Mouse (Mus musculus) heart, embryonic 13.5 days (tissue): ENCODE data around the gene Atox1. TPM values are rescaled to one million over a fixed set of nuclear protein-coding genes. Genes with fewer than 3 reads are reported as not detected.
A peak's percentile ranks its signal among the peaks of the same experiment; 100 is the strongest.

Experiments used
- ATAC-seq: fragments of 200-750 bp; cut with Nextera tagmentation; 2 replicates; pipeline ENCODE4 v1.8.0; 2017; ENCODE audit warnings: moderate TSS enrichment; ENCODE audit not compliant: insufficient number of reproducible peaks, low FRiP score, low TSS enrichment; ENCODE audit errors: extremely low read depth
- H3K27ac ChIP-seq: fragments of 300-500 bp; sonication (generic); replicated peaks from 2 replicates; pipeline ENCODE4 v1.5.1; 2015; ENCODE audit warnings: moderate library complexity, mild to moderate bottlenecking, inconsistent platforms
- H3K27me3 ChIP-seq: fragments of 300-500 bp; sonication (generic); replicated peaks from 2 replicates; pipeline ENCODE4 v1.6.1; 2015; ENCODE audit warnings: mild to moderate bottlenecking, inconsistent platforms
- H3K36me3 ChIP-seq: fragments of 300-500 bp; sonication (generic); 2 replicates; pipeline ENCODE4 v1.6.1; 2015; ENCODE audit warnings: mild to moderate bottlenecking, inconsistent platforms
- H3K4me1 ChIP-seq: fragments of 300-500 bp; sonication (generic); 2 replicates; pipeline ENCODE4 v1.6.1; 2015; ENCODE audit warnings: inconsistent platforms
- H3K4me2 ChIP-seq: fragments of 300-500 bp; sonication (generic); 2 replicates; pipeline ENCODE4 v1.6.1; 2015; ENCODE audit warnings: inconsistent platforms, mild to moderate bottlenecking, moderate library complexity
- H3K4me3 ChIP-seq: fragments of 300-500 bp; sonication (generic); 2 replicates; pipeline ENCODE4 v1.5.1; 2015; ENCODE audit warnings: moderate library complexity, mild to moderate bottlenecking, inconsistent platforms
- H3K9ac ChIP-seq: fragments of 300-500 bp; sonication (generic); 2 replicates; pipeline ENCODE4 v1.6.1; 2015; ENCODE audit warnings: inconsistent platforms, mild to moderate bottlenecking, moderate library complexity
- H3K9me3 ChIP-seq: fragments of 300-500 bp; sonication (generic); 2 replicates; pipeline ENCODE4 v1.6.1; 2016; ENCODE audit warnings: inconsistent platforms
- WGBS: fragments of 180-500 bp; shearing (Covaris S2); methylation state at CpG from one replicate; pipeline ENCODE4 v1.1.7; 2015; ENCODE audit warnings: mixed read lengths; 5-methylcytosine and 5-hydroxymethylcytosine counted together
- polyA plus RNA-seq: library from polyadenylated mRNA; unstranded; fragments of >200 nt; fragmentation: Nextera tagmentation; extraction: Ambion mirVana; gene quantifications from 2 replicates; pipeline ENCODE4 v1.2.1, GENCODE M21; 2015

Atox1 gene
- polyA plus RNA-seq, 1 experiment from 2014 or later: 283 TPM

- Histone ChIP-seq H3K36me3 (peaks cover 72% of the 10 kb centered on the region), H3K4me1 (peaks cover 12% of the 10 kb centered on the region)
- 65% methylated on average over 4 of the region's 4 CpGs for WGBS
Observed at GRCm38 (mm10) chr11:55450311-55450710, 10.7 kb downstream of the Atox1 start.

GRCm38 (mm10) chr11:55449531-55449930 is 11.5 kb downstream of the Atox1 start:
- Histone ChIP-seq H3K4me1 (peaks cover 14% of the 10 kb centered on the region), H3K36me3 (peaks cover 68% of the 10 kb centered on the region), H3K9me3 (no peaks in the 10 kb centered on the region), H3K9ac (peak overlapping the region; percentile 4; the same call in 1 of the 2 replicates), H3K27ac (peak overlapping the region; percentile 64), H3K27me3 (no peaks in the 10 kb centered on the region), H3K4me3 (no peak overlapping the region), H3K4me2 (no peak overlapping the region)
- ATAC-seq: no peak
- WGBS: 58% methylated on average over 7 of the region's 7 CpGs

More at GRCm38 (mm10) chr11:55450311-55450710, 10.7 kb downstream of the Atox1 start:
- Histone ChIP-seq H3K9ac (no peak overlapping the region), H3K27me3 (no peaks in the 10 kb centered on the region), H3K4me2 (no peak overlapping the region), H3K27ac (no peak overlapping the region; the same call in 1 of the 2 replicates), H3K4me3 (no peak overlapping the region), H3K9me3 (no peaks in the 10 kb centered on the region)
- no peak for ATAC-seq

- H3K27ac ChIP-seq: peak overlapping the region; percentile 54; the same call in 1 of the 2 replicates
Observed at GRCm38 (mm10) chr11:55446579-55446978, 14.5 kb downstream of the Atox1 start.

GRCm38 (mm10) chr11:55444772-55445171 is 16.3 kb downstream of the Atox1 start:
- no peaks in the 10 kb centered on the region for H3K9me3 ChIP-seq
- peaks cover 27% of the 10 kb centered on the region for H3K36me3 ChIP-seq
- H3K27ac ChIP-seq: no peak overlapping the region
- H3K4me1 ChIP-seq: peaks cover 22% of the 10 kb centered on the region
- no peak overlapping the region for H3K4me3 ChIP-seq
- no peak overlapping the region for H3K4me2 ChIP-seq
- no peaks in the 10 kb centered on the region for H3K27me3 ChIP-seq
- ATAC-seq: no peak
- WGBS: 0% methylated on average over 1 of the region's 1 CpGs
- no peak overlapping the region for H3K9ac ChIP-seq

More at GRCm38 (mm10) chr11:55446579-55446978, 14.5 kb downstream of the Atox1 start:
- H3K36me3 ChIP-seq: peaks cover 45% of the 10 kb centered on the region
- H3K4me3 ChIP-seq: no peak overlapping the region
- peak; percentile 49; the same call in 1 of the 2 replicates for ATAC-seq
- H3K9me3 ChIP-seq: no peaks in the 10 kb centered on the region
- H3K27me3 ChIP-seq: no peaks in the 10 kb centered on the region
- peaks cover 22% of the 10 kb centered on the region for H3K4me1 ChIP-seq
- no peak overlapping the region for H3K9ac ChIP-seq
- H3K4me2 ChIP-seq: no peak overlapping the region
- 21% methylated on average over 4 of the region's 4 CpGs for WGBS

- Histone ChIP-seq H3K9me3 (no peaks in the 10 kb centered on the region), H3K27ac (no peak overlapping the region), H3K4me3 (no peak overlapping the region), H3K36me3 (no peaks in the 10 kb centered on the region), H3K4me2 (no peak overlapping the region), H3K4me1 (peaks cover 20% of the 10 kb centered on the region), H3K27me3 (no peaks in the 10 kb centered on the region), H3K9ac (no peak overlapping the region)
- WGBS: 47% methylated on average over 5 of the region's 5 CpGs
- ATAC-seq: no peak
Observed at GRCm38 (mm10) chr11:55439718-55440117, 21.3 kb downstream of the Atox1 start.

- Histone ChIP-seq H3K4me2 (no peak overlapping the region), H3K36me3 (no peaks in the 10 kb centered on the region), H3K4me3 (no peak overlapping the region), H3K9ac (0 out of 2 replicates have a peak overlapping the region, but pooled peaks have one; percentile 24), H3K27ac (0 out of 2 replicates have a peak overlapping the region, but pooled peaks have one; percentile 12), H3K4me1 (peaks cover 26% of the 10 kb centered on the region), H3K27me3 (no peaks in the 10 kb centered on the region), H3K9me3 (no peaks in the 10 kb centered on the region)
- no peak for ATAC-seq
- WGBS: 31% methylated on average over 4 of the region's 4 CpGs
Observed at GRCm38 (mm10) chr11:55438031-55438430, 23.0 kb downstream of the Atox1 start.

GRCm38 (mm10) chr11:55436089-55436488 is 24.9 kb downstream of the Atox1 start:
- H3K4me3 ChIP-seq: no peak overlapping the region
- peaks cover 27% of the 10 kb centered on the region for H3K4me1 ChIP-seq
- H3K9ac ChIP-seq: no peak overlapping the region
- H3K4me2 ChIP-seq: no peak overlapping the region
- WGBS: 75% methylated on average over 6 of the region's 6 CpGs
- no peaks in the 10 kb centered on the region for H3K9me3 ChIP-seq
- no peak for ATAC-seq
- H3K27ac ChIP-seq: no peak overlapping the region
- H3K27me3 ChIP-seq: no peaks in the 10 kb centered on the region
- H3K36me3 ChIP-seq: no peaks in the 10 kb centered on the region

GRCm38 (mm10) chr11:55432981-55433380 is 28.1 kb downstream of the Atox1 start:
- ATAC-seq: peak; percentile 52; the same call in 1 of the 2 replicates
- H3K27ac ChIP-seq: peak overlapping the region; percentile 96
- no peaks in the 10 kb centered on the region for H3K27me3 ChIP-seq
- no peaks in the 10 kb centered on the region for H3K36me3 ChIP-seq
- WGBS: 13% methylated on average over 3 of the region's 3 CpGs
- H3K9ac ChIP-seq: peak overlapping the region; percentile 70
- H3K4me3 ChIP-seq: no peak overlapping the region
- H3K4me1 ChIP-seq: peaks cover 38% of the 10 kb centered on the region
- H3K4me2 ChIP-seq: peak overlapping the region; percentile 48
- no peaks in the 10 kb centered on the region for H3K9me3 ChIP-seq

GRCm38 (mm10) chr11:55429973-55430372 is 31.1 kb downstream of the Atox1 start:
- Histone ChIP-seq H3K27ac (no peak overlapping the region), H3K4me3 (no peak overlapping the region), H3K9ac (no peak overlapping the region), H3K4me1 (peaks cover 39% of the 10 kb centered on the region), H3K36me3 (no peaks in the 10 kb centered on the region), H3K27me3 (no peaks in the 10 kb centered on the region), H3K4me2 (no peak overlapping the region), H3K9me3 (no peaks in the 10 kb centered on the region)
- ATAC-seq: no peak
- 89% methylated on average over 2 of the region's 2 CpGs for WGBS

- Histone ChIP-seq H3K27me3 (no peaks in the 10 kb centered on the region), H3K4me2 (peak overlapping the region; percentile 18), H3K4me3 (no peak overlapping the region), H3K36me3 (no peaks in the 10 kb centered on the region), H3K4me1 (peaks cover 50% of the 10 kb centered on the region), H3K9ac (peak overlapping the region; percentile 73), H3K9me3 (no peaks in the 10 kb centered on the region), H3K27ac (peak overlapping the region; percentile 96)
- 22% methylated on average over 16 of the region's 16 CpGs for WGBS
- peak; percentile 62 for ATAC-seq
Observed at GRCm38 (mm10) chr11:55428186-55429012, 32.6 kb downstream of the Atox1 start.

- H3K9ac ChIP-seq: peak overlapping the region; percentile 47; the same call in 1 of the 2 replicates
- H3K27ac ChIP-seq: peak overlapping the region; percentile 87
- no peaks in the 10 kb centered on the region for H3K9me3 ChIP-seq
- peaks cover 65% of the 10 kb centered on the region for H3K4me1 ChIP-seq
- no peaks in the 10 kb centered on the region for H3K36me3 ChIP-seq
- ATAC-seq: no peak
- no peak overlapping the region for H3K4me2 ChIP-seq
- no peaks in the 10 kb centered on the region for H3K27me3 ChIP-seq
- H3K4me3 ChIP-seq: no peak overlapping the region
- WGBS: 72% methylated on average over 8 of the region's 8 CpGs
Observed at GRCm38 (mm10) chr11:55424746-55425360, 36.2 kb downstream of the Atox1 start.
